Mouse (Mus musculus) C2C12 (cell line): ENCODE measurements around the gene Pros1. TPM values are rescaled to one million over a fixed set of nuclear protein-coding genes. Genes with fewer than 3 reads are reported as not detected.

Experiments
- H3K27me3 ChIP-seq: one replicate; pipeline ENCODE4 v1.6.1; 2011; ENCODE audit not compliant: control insufficient read depth, insufficient read depth, insufficient read length
- H3K36me3 ChIP-seq: one replicate; pipeline ENCODE4 v1.6.1; 2011; ENCODE audit not compliant: control insufficient read depth, insufficient read depth
- H3K4me3 ChIP-seq: one replicate; pipeline ENCODE4 v1.5.1; 2011; ENCODE audit warnings: mild to moderate bottlenecking, control low read depth; ENCODE audit not compliant: poor library complexity, insufficient read depth, severe bottlenecking
- H3K79me2 ChIP-seq: one replicate; pipeline ENCODE4 v1.6.1; 2011; ENCODE audit not compliant: control insufficient read depth, insufficient read depth
- H3K79me3 ChIP-seq: one replicate; pipeline ENCODE4 v1.6.1; 2011; ENCODE audit warnings: low read depth, control low read depth
- H3ac ChIP-seq: one replicate; pipeline ENCODE3; 2011; ENCODE audit warnings: low read depth; ENCODE audit not compliant: control insufficient read depth, insufficient read length
- CEBPB ChIP-seq: IDR thresholded peaks from one replicate; pipeline ENCODE4 v1.6.1; 2011; ENCODE audit warnings: low read depth, mild to moderate bottlenecking, control low read depth, moderate library complexity
- CTCF ChIP-seq: IDR thresholded peaks from one replicate; pipeline ENCODE4 v1.5.1; 2011; ENCODE audit not compliant: control insufficient read depth, insufficient read depth, insufficient read length
- FOSL1 ChIP-seq: IDR thresholded peaks from one replicate; pipeline ENCODE4 v1.8.0; 2011; ENCODE audit warnings: mild to moderate bottlenecking, low read length; ENCODE audit not compliant: poor library complexity, insufficient read depth, severe bottlenecking
- MAX ChIP-seq: IDR thresholded peaks from one replicate; pipeline ENCODE4 v1.6.1; 2011; ENCODE audit warnings: mild to moderate bottlenecking, control low read depth
- MYOD1 ChIP-seq: IDR thresholded peaks from one replicate; pipeline ENCODE4 v1.6.1; 2011; ENCODE audit warnings: low read depth; ENCODE audit not compliant: control insufficient read depth, insufficient read length
- MYOG ChIP-seq: IDR thresholded peaks from one replicate; pipeline ENCODE4 v1.6.1; 2011; ENCODE audit not compliant: control insufficient read depth, insufficient read length; ENCODE audit errors: extremely low read depth
- USF1 ChIP-seq: IDR thresholded peaks from one replicate; pipeline ENCODE4 v1.6.1; 2011; ENCODE audit warnings: low read depth, mild to moderate bottlenecking, control low read depth, moderate library complexity
- polyA plus RNA-seq: library from polyadenylated mRNA; unstranded; fragments of >200 nt; fragmentation: generic; extraction: Trizol; gene quantifications from one replicate; pipeline ENCODE4 v1.2.1, GENCODE M21; 2012; ENCODE audit warnings: missing spikeins

The Pros1 gene
- polyA plus RNA-seq, 1 experiment, result 6.6 TPM

GRCm38 (mm10) chr16:62874065-62874464 lies 20.0 kb downstream of the Pros1 start:
- no peaks in the 10 kb centered on the region for H3K79me3 ChIP-seq
- H3K36me3 ChIP-seq, result no peaks in the 10 kb centered on the region
- no peaks in the 10 kb centered on the region for H3K79me2 ChIP-seq
- H3K4me3 ChIP-seq, result no peak overlapping the region
- no peak overlapping the region for H3ac ChIP-seq
- no peaks in the 10 kb centered on the region for H3K27me3 ChIP-seq
- no peak for TF ChIP-seq CEBPB
- no peak for TF ChIP-seq MYOD1
- TF ChIP-seq USF1, result no peak
- TF ChIP-seq CTCF, result no peak
- TF ChIP-seq MAX, result no peak
- TF ChIP-seq FOSL1, result no peak
- no peak for TF ChIP-seq MYOG

- Histone ChIP-seq H3ac (no peak overlapping the region), H3K4me3 (no peak overlapping the region), H3K79me3 (no peaks in the 10 kb centered on the region), H3K79me2 (no peaks in the 10 kb centered on the region), H3K36me3 (no peaks in the 10 kb centered on the region), H3K27me3 (no peaks in the 10 kb centered on the region)
- TF ChIP-seq CTCF, result no peak
- no peak for TF ChIP-seq MYOG
- no peak for TF ChIP-seq MAX
- no peak for TF ChIP-seq USF1
- no peak for TF ChIP-seq CEBPB
- TF ChIP-seq MYOD1, result no peak
- no peak for TF ChIP-seq FOSL1
Measured at GRCm38 (mm10) chr16:62895824-62896223, 41.7 kb downstream of the Pros1 start.

- H3K27me3 ChIP-seq, result no peaks in the 10 kb centered on the region
- no peaks in the 10 kb centered on the region for H3K79me2 ChIP-seq
- no peak overlapping the region for H3K4me3 ChIP-seq
- no peaks in the 10 kb centered on the region for H3K36me3 ChIP-seq
- TF ChIP-seq MYOG (no peak), CTCF (no peak), USF1 (no peak), CEBPB (no peak), FOSL1 (no peak), MAX (no peak), MYOD1 (no peak)
- H3ac ChIP-seq, result no peak overlapping the region
- no peaks in the 10 kb centered on the region for H3K79me3 ChIP-seq
Measured at GRCm38 (mm10) chr16:62911364-62911763, 57.3 kb downstream of the Pros1 start.

GRCm38 (mm10) chr16:62912246-62912645 lies 58.1 kb downstream of the Pros1 start:
- Histone ChIP-seq H3K79me2 (no peaks in the 10 kb centered on the region), H3K27me3 (no peaks in the 10 kb centered on the region), H3K4me3 (no peak overlapping the region), H3ac (no peak overlapping the region), H3K36me3 (no peaks in the 10 kb centered on the region), H3K79me3 (no peaks in the 10 kb centered on the region)
- TF ChIP-seq MAX, result no peak
- no peak for TF ChIP-seq FOSL1
- no peak for TF ChIP-seq CTCF
- TF ChIP-seq USF1, result no peak
- TF ChIP-seq MYOD1, result no peak
- TF ChIP-seq MYOG, result no peak
- no peak for TF ChIP-seq CEBPB

GRCm38 (mm10) chr16:62915530-62915929 lies 61.4 kb downstream of the Pros1 start:
- no peaks in the 10 kb centered on the region for H3K79me2 ChIP-seq
- no peak for TF ChIP-seq MAX
- no peak overlapping the region for H3ac ChIP-seq

GRCm38 (mm10) chr16:62922245-62922644 lies 68.1 kb downstream of the Pros1 start:
- Histone ChIP-seq H3K79me3 (no peaks in the 10 kb centered on the region), H3K4me3 (no peak overlapping the region), H3K79me2 (no peaks in the 10 kb centered on the region), H3K27me3 (no peaks in the 10 kb centered on the region), H3ac (no peak overlapping the region), H3K36me3 (no peaks in the 10 kb centered on the region)
- no peak for TF ChIP-seq MYOG
- no peak for TF ChIP-seq CTCF
- no peak for TF ChIP-seq FOSL1
- no peak for TF ChIP-seq CEBPB
- no peak for TF ChIP-seq USF1
- no peak for TF ChIP-seq MAX
- TF ChIP-seq MYOD1, result no peak

More at GRCm38 (mm10) chr16:62915530-62915929, 61.4 kb downstream of the Pros1 start:
- no peaks in the 10 kb centered on the region for H3K27me3 ChIP-seq
- H3K36me3 ChIP-seq, result no peaks in the 10 kb centered on the region
- no peak overlapping the region for H3K4me3 ChIP-seq
- no peaks in the 10 kb centered on the region for H3K79me3 ChIP-seq
